Mouse (Mus musculus) testis, postnatal 14 days (tissue): ENCODE data around the gene Kcnq5.
"Not testable (repeated sequence)": the region's sequence is repeated elsewhere in the genome, so short reads cannot be mapped to it uniquely, and the experiment has no call there.

Source experiments
- DNase-seq: peaks from one replicate; pipeline ENCODE4 v3.0.0; 2021; ENCODE audit warnings: low spot score

Kcnq5 gene

DNA sequence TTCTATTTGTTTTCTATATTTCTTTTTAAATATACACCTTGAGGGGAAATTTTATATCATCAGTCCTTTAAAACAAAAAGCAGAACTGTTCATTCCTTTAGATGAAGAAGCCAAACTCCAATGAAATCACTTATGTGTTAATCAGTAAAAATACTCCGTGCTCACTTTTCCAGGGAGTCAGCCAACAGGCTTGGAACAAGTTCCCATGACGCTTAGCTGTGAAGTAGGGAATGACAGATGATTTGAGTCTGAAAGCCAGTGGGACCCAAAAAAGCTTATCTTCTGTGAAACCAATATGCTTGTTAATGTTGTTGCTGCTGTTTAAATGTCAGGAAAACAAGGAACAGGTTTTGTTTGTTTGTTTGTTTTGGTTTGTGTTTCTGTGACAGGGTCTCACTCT, 326.3 kb downstream of the Kcnq5 start:
- no peak for DNase-seq

DNA sequence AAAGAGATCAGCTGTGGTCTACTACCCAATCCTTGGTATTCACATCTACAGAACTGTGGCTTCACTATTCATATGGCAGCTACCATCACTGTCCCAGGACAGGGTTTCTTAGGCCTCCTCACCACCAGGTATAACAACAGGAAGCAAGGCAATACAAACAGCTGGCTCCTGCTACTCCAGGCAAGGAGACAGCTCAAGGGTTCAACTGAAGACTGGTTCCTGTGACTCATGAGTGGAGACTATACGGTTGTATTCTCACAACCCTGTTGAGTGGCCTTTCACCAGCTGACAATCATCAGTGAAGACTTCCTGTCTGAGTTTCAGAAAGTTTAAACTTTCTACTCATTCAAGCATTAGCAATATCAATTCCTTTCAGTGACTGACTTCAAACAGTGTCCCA, 327.7 kb downstream of the Kcnq5 start:
- no peak for DNase-seq

DNA sequence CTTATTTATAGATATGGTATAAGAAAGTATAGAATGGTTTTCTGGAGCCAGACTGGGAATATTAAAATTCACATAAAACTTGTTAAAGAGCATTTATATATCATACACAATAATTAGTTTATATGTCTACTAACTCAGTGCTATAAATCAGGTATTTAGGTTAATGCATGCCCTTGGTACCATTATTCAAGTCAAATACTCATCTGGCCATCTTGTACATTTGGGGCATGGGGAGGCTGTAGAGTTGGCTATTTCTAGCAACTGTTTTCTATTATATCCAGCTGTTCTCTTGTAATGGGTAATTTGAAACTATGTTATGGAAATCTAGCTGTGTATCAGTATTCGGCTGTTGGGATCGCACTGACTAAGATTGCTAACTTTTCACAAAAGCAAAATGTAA, 339.3 kb downstream of the Kcnq5 start:
- DNase-seq: no peak

DNA sequence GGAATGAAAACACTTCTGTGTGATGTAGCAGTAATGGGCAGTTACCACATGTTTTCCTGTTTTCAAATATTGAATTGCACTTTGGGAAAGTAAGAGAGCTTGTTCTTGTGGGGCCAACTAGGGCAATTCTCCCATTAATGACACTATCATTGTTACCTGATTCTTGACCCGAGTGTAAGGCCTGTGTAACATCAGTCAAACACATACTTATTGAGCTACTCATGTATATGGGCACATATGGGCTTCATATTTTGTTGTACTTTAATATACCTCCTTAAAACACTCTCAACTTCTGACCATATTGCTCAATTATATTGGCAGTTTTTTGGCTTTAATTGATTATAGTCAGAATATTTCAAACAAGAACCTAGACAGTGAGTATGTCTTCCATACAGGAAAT, 339.7 kb downstream of the Kcnq5 start:
- DNase-seq: no peak

DNA sequence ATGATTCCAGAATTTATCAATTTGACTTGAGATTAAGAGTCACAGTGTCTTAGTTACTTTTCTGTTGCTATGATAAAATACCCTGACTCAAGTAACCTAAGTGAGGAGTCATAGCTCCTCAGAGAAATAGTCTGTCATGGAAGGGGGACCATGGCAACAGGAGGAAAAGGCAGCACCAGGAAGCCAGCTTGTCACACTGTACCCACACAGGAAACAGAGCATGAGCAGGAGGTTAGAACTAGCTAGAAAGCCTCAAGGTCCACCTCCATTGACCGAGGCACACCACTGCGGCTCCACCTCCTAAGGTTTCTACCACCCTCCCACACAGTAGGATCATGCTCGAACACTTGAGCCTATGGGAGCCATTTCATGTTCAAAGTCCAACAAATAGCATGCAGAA, 343.0 kb downstream of the Kcnq5 start:
- no peak for DNase-seq

DNA sequence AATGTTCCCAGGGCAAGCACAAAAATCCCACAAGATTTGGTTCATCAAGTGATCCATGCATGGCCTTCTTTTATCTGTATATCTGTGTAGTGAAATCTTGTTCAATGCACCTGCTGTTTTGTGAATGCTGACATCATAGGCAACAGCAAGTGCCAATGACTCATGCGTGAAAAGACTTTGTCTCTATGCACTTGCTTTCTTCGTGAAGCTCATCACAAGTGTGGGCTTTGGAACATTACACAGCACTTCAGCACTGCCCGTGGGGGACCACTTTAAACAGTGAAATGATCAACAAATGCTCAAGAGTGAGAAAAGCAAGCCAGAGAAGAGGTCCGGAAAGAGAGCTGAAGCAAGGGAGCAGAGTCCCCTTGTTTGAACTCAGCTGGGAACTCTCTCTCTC, 345.1 kb downstream of the Kcnq5 start:
- no peak for DNase-seq

DNA sequence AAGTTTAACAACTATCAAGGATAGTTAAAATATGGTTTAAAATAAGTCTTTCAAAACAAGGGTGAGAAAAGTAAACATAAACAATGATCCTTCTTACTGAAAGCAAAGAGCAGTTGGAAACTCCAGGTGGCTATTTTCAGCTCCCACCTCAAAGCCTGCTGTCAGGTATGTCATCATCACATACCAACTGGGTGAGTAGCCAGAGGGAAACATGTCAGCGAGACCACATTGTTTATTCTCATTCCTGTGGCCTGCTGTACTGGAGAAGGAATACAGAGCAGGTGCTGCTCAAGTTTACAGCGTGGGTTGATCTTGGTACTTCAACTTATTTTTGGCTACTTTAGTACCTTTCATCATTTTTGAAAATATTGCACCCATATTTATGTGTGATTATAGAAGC, 347.8 kb downstream of the Kcnq5 start:
- no peak for DNase-seq

DNA sequence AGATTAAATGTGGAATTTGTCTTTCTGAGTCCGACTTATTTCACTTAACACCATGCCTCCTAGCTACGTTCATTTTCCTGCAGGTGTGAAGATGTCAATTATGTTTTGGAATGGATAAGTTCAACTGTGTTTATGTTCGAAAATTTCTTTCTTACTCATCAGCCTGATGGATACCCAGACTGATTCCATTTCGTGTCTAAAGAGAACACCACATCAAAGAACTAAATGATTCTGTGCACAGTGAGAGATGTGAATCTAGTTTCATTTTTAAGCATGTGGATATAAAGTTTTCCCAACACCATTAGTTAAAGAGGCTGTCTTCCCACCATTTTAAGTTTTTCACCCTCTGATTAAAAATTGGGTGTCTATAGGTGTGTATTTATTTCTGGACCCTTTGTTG, 357.7 kb downstream of the Kcnq5 start:
- DNase-seq: no peak

DNA sequence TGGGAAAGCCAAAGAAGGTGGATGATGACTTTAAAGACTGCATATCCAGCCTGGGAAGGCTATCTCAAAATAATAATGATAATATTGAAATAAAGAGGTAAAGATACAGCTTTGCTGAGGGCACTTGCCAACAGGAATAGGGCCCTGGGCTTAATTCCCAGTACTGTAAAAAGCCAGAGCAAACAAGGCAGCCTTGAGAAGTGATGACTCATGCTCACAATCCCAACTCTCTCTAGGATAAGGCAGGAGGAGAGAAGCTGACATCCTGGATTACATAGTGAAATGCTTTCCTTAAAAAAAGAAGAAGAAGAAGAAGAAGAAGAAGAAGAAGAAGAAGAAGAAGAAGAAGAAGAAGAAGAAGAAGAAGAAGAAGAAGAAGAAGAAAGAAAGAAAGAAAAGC, 359.2 kb downstream of the Kcnq5 start:
- no peak for DNase-seq

DNA sequence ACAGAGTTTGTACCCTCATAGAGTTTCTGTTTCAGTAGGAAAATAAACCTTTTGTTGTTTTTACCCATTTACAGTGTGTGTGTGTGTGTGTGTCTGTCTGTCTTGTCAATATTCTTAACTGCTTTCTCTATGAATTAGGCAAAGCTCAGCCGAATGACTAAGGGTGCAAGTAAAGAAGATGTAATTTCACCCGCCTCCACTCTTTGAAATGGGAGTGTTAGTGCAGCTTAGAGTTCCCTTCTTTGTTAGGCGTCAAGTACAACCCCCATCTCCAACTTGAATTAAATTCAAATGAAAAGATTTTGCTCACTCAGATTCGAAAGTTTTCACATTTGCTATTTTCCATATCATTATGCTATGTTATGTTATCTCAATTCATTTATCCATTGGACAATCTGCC, 361.1 kb downstream of the Kcnq5 start:
- no peak for DNase-seq

DNA sequence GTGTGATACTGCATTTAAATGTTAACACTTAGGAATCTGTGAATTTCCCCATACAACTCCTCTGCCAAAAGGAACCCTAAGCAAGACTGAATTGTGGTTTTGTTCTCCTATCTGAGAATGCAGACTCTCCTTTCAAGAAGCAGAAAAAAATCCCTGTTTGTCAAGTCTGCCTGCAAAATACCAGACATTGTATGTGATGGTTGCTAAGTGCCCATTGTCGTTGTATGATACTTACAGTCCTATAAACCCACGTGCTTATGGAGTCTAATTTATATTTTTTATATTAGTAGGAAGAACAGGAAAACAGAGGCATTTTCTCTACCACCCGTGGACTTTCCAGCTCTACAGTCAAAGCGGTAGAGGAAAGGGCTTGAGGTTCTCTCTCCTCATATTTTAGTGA, 367.9 kb downstream of the Kcnq5 start:
- DNase-seq: no peak

DNA sequence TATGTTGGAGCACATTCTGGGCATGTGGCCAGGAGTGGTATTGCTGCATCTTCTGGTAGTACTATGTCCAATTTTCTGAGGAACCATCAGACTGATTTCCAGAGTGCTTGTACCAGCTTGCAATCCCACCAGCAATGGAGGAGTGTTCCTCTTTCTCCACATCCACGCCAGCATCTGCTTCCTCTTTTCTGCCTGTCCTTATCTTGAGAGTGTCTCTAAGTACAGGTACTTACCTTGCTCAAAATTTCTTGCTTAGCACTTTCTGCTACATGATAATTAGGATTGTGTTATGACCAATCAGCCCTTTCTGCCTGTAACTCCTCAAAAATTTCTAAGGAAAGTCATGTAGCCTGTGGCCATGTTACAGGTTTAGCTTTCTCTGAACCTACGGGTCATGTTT, 394.3 kb downstream of the Kcnq5 start:
- not testable (repeated sequence) for DNase-seq

DNA sequence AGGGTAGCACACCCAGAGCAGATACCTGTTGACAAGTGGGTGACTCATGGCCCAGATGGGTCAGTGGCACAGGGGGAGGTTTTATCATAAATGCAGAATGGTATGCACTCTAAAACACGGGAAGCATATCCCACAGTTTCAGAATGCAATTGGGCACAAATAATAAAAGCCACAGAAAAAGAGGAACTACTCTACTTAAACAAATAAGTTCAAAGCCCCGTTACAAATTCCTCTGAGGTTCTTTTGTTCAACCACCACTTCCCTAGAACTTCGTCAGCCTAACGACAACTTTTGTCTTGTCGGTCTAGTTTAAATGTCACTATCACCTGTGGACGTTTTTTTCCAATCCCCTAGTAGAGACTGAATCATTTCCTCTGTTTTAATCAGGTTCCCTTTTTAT, 407.1 kb downstream of the Kcnq5 start:
- no peak for DNase-seq

DNA sequence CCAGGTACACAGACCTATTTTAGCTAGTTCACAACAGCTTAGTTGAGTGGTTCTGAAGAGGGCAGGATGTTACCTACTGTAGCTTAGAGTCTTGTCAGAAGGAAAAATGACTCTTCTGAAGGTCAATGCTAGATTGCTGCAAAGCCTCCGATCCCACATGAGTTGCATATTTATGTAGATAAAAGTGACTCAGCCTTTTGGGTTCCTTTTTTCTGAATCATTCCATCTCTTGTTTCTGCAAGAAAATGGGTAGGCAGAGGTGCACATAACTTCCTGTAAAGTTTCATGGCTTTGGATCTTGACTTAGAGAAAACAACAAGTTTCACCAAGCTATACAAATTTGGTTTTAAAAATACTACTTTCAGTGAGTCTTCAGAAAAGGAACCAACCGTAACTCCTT, 409.0 kb downstream of the Kcnq5 start:
- no peak for DNase-seq

DNA sequence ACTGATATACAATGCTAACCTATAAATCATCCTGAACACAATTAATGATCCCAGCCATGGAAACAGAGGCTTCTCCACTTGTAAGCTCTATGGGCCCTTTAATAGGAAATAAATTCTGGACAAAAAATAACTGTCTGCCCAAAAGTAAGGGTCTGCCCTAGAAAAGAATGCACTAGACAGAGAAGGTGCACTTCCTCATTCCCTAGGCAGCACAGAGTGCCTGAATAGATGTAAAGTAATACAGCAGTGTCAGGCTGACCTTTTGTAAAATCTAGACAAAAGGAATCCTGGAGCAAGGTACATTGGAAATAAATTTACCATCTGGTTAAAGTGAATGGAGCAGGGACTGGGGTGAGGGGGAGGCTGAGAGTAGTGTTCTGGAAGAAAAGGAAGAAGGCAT, 417.8 kb downstream of the Kcnq5 start:
- DNase-seq: no peak

DNA sequence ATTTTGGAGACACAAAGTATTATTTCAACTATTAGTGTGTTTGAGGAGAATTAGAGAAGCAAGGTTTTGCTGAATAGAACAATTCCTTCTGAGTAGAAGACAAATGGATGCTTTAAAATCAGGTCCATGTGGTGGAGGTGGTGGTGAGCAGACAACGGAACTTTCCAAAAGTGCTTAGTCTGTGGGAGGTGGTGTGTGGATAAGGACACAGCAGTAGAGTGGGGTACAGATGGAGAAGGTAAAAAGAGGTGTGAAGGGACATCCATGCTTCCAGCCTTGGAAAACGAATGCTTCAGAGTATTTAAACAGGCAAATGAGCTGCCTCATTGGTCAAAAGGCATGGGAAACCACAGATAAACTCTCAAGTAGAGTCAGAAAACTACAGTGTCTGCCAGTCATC, 422.3 kb downstream of the Kcnq5 start:
- no peak for DNase-seq

DNA sequence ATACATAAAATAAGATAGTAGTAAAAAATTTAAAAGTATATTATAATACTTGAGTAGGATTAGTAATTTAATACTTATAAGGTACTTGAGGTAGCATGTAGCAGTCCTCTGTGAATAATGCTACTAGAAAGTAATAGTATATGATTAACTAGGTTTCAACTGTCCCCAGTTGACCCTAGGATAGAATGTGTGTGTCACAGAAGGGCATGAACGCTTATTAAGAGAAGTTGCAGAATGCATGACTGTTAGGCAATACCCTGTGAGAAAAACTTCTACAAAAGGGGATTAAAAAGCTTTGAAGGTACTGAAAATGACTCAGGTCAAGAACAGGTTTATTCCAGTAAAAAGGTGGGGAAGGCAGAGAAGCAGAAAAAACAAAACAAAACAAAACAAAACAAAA, 430.9 kb downstream of the Kcnq5 start:
- no peak for DNase-seq

DNA sequence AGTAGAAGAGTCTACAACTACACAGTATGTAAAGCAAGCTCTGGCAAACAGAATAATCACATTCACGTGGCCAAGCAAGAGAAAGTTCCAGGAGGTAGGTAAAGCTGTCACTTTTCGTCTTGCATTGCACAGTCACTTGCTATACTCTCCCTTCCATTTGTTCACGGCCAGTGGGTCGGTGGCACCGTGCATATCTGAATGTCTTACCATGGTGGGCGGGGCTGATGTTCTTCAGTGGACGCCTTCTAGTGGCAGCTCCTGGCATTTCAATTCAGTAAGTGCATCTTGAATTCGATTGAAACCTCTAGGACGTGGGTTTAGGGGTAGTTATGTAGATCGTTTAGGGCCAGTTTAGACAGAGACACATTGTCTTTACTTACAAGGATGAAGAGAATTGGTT, 439.7 kb downstream of the Kcnq5 start:
- no peak for DNase-seq

DNA sequence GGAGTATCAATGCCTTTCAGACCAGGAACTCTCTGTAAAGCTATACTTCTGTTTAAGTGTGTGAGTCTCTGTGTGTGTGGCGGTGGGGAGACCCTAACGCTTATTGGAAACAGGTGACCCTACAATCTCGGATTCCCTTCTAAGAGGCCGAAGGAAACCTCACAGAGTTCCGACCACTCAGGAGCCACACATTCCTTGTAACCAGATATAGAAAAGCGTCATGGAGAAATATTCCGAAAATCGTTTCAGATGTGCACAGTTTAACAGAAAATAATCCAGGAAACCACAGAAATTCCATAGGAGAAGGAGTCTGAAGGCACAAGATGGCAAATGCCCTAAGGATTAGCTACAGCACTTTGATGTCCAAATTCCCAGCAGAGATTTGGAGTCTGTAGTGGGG, 440.3 kb downstream of the Kcnq5 start:
- no peak for DNase-seq

DNA sequence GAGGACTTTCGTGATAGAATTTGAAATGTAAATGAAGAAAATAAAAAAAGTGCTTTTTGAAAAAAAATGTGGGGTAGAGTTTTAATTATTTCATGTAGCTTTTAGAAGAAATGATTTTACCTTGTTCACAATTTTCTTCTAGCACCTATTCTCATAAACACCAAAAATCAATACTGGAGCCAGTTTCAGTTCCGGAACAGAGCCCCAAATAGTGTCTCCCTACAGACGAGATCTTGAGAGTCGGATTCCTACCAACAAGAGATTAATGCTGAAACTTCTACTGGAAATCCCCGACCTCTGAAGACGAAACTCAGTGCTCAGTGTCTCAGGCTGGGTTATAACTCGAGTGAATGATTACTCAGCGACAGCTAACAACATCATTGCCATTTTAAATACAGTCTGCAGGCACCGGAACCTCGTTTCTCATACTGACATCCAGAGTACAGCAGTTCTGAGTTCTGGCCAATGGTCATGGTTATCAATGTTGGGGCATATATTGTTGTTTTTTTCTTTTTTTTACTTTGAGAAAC, 441.6 kb downstream of the Kcnq5 start:
- DNase-seq: no peak

DNA sequence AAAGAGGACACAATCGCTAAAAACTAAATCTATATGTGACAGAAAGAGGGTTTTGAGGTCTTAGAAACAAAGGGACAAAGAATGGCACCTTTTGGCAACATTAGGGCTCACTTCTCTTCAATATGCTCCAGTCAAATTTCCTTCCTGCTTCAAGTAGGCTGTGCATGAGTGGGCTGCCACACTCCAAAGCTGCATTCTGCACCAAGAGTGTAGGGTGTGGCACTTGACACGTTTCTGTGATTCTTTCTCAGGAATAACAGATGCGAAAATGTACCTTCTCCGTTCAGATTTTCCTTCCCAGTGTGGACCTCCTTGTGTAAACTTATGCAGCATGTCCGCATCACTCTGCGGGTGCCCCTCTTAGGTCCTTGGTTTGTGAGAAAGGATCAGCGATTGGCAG, 455.1 kb downstream of the Kcnq5 start:
- DNase-seq: no peak

DNA sequence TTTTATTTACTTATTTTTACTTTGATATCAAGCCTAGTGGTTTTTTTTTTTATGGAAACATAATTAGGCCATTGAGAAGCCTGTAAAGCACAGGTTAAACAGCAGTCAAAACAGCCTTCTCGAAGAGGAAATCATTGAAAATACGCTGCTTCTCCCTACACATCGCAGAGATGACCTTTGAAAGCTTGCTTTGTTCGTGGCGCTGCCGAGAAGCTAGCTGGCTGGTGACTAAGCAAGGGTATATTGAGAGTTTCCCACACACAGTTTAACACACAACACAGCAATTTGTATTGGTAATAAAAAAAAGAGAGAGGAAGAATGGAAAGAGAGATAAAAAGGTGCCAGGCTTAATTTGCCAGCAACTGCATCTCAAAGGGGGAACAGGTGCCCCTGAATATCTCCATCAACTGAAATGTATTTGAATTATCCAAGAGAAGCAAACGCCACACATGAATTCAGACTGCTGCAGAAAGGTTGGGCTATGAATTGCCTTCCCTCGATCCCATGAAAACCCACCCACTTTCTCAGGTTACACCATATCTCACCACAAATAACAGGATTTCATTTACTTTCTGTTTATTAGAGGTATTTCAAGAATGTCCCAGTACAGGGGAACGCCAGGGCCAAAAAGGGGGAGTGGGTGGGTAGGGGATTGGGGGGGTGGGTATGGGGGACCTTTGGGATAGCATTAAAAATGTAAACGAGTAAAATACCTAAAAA, 461.8 kb downstream of the Kcnq5 start:
- no peak for DNase-seq

DNA sequence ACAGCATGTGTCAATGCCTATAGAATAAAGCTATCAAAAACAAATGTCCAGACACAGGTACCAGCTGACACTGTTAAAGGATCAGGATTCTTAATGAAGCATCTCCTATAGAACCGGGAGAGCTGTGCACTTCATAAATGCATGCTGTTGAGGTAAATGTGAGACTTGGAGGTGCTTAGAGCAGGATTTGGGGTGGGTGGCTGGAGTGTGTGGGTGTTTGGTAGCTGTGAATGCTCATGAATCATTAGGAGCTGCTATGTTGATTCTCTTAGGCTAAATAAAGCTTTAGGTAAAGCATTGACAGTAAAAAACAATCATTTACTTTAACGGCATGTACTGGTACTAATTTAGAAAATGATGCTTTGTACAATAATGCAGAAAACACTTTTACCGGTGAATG, 465.4 kb downstream of the Kcnq5 start:
- no peak for DNase-seq

DNA sequence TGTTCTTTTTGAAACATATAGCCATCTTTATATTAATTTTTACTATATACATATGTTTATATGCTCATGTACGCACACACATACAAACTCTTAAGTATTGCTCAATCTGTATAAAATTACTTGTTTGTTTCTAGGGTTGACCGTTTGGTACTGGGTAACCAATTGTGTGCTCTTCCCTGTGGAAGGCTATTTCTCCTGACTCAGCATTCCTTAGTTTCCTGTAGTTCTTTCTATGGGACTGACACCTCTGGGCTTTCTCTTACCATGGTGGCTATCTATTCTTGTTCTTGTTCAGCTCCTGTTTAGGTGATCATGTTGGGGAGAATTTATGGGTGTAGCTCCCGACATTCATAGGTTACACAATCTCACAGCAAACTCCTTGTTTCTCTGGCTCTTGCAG, 473.1 kb downstream of the Kcnq5 start:
- no peak for DNase-seq

DNA sequence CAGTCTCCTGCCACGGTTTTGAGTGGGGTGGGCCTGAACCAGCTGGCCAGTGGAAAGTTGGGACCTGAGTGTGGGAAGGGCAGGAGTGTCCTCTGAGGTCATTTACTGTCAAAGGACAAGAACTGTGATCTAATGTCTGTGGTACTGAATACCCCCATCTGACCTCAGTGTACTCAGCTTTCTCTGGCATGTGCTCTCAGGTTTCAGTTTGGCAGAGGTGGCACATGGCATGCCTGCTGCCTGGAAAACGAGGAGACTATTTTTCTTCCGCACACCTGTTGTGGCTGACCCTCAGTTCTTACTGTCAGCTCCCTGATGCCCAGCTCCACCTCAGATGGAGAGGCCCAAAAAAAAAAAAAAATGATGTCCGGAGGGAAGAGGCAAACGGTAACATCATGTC, 475.5 kb downstream of the Kcnq5 start:
- no peak for DNase-seq
